Mouse (Mus musculus): ENCODE results near the gene Gtpbp3. TPM values are rescaled to one million over a fixed set of nuclear protein-coding genes. Genes with fewer than 3 reads are reported as not detected.

Gtpbp3 gene
- total and polyA plus RNA-seq, 2 experiments from 2014 or later: 11.4 to 31.5 TPM

DNA sequence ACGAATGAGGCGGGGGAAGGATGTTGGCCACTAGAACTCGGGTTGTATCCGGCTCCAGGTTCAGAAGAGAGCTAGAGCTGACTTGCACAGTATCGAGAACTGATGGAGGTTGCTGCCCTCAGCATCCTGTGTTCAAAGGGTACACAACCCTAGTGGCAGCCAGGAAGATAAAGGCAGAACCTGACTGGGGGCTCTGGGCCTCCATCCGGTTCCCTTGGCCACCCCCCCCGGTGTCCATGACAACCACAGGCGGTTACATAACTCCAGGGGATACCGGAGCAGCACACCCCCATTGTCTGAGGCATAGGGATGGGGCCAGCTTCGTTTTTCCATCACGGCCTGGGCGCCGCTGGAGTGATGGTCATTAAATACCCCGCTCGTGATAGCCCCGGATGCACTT, 25.1 kb upstream of the Gtpbp3 start:
- WGBS: 2% methylated on average over 16 of the region's 16 CpGs
- peak; percentile 43 for DNase-seq (ENCODE audit: low spot score)
- peak; percentile 17; the same call in 1 of the 2 replicates for TF ChIP-seq CTCF (IDR thresholded peaks at IDR 0.05)
- peak overlapping the region; percentile 93 for H3K9ac ChIP-seq (replicated peaks; ENCODE audit: low read length, poor library complexity, severe bottlenecking)
- H3K27me3 ChIP-seq (ENCODE audit: insufficient read depth, low read length): no peaks in the 10 kb centered on the region
- H3K4me3 ChIP-seq (ENCODE audit: low read depth, low read length): peak overlapping the region; percentile 94
- H3K4me1 ChIP-seq (ENCODE audit: insufficient read depth, low read length): peaks cover 5% of the 10 kb centered on the region; the same call in 1 of the 2 replicates
- H3K9me3 ChIP-seq (ENCODE audit: low read length): no peaks in the 10 kb centered on the region
- peak overlapping the region; percentile 86 for H3K4me2 ChIP-seq (ENCODE audit: low read depth, low read length, poor library complexity, severe bottlenecking)
- H3K36me3 ChIP-seq (ENCODE audit: insufficient read depth, low read length): peaks cover 24% of the 10 kb centered on the region
- peak; percentile 2; the same call in 1 of the 2 replicates for ATAC-seq (ENCODE audit: low FRiP score)
- H3K27ac ChIP-seq (ENCODE audit: low read depth, low read length): peak overlapping the region; percentile 82

DNA sequence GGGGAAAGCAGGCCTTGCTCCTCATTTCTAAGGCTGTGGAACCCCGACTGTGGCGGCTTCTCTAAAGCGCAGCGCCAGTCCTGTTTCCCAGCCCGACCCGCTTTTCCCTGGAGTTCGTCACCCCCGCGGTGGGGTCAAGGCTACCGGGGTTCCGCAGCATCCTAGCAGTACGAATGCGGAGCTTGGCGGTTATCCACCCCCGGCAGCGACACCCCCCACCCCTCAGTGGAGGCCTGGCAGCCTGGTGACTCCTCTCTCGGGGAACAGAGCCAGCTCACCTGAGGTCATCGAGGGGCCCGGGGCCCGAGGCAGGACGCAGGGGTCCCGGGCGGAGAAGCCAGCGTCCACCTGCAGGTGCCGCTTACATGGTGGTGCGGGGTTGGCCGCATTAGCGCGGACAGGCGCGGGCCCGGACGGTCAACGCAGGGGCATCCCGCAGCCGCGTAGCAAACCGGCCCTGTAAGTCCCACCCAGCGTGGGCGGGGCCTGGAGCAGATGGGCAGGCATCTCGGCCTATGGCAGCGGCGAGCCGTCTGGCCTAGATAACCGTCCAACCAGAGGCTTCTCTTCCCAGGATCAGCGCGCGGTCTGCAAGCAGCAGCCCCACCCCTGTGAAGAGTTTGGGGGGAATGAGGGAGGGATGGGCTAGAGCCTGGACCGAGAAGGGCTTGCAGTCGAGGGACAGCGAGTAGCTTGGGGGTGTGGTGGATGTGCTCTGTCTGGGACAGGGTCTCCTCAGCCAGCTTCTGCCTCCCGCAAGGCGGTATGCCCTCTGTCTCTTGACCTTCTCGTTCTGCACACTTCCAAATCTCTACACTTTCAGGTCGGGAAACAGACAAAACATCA, 24.5 kb upstream of the Gtpbp3 start, which contains the start of gene Abhd8:
TSS of gene Abhd8 (minus strand) at position 468 of the 846 bp plus-strand sequence.
- H3K9me3 ChIP-seq (ENCODE audit: low read length): no peaks in the 10 kb centered on the region
- H3K4me1 ChIP-seq (ENCODE audit: insufficient read depth, low read length): peaks cover 5% of the 10 kb centered on the region; the same call in 1 of the 2 replicates
- peak; percentile 80 for ATAC-seq (ENCODE audit: low FRiP score)
- no peaks in the 10 kb centered on the region for H3K27me3 ChIP-seq (ENCODE audit: insufficient read depth, low read length)
- H3K27ac ChIP-seq (ENCODE audit: low read depth, low read length): peak within 1 kb of the TSS; percentile 82
- peak within 1 kb of the TSS; percentile 93 for H3K9ac ChIP-seq (replicated peaks; ENCODE audit: low read length, poor library complexity, severe bottlenecking)
- H3K4me3 ChIP-seq (ENCODE audit: low read depth, low read length): peak within 1 kb of the TSS; percentile 94
- H3K36me3 ChIP-seq (ENCODE audit: insufficient read depth, low read length): peaks cover 19% of the 10 kb centered on the region
- DNase-seq (ENCODE audit: low spot score): peak; percentile 98
- WGBS: under 1% methylated on average over 55 of the region's 55 CpGs
- peak; percentile 6; the same call in 1 of the 2 replicates for TF ChIP-seq CTCF (IDR thresholded peaks at IDR 0.05)
- H3K4me2 ChIP-seq (ENCODE audit: low read depth, low read length, poor library complexity, severe bottlenecking): peak within 1 kb of the TSS; percentile 86

DNA sequence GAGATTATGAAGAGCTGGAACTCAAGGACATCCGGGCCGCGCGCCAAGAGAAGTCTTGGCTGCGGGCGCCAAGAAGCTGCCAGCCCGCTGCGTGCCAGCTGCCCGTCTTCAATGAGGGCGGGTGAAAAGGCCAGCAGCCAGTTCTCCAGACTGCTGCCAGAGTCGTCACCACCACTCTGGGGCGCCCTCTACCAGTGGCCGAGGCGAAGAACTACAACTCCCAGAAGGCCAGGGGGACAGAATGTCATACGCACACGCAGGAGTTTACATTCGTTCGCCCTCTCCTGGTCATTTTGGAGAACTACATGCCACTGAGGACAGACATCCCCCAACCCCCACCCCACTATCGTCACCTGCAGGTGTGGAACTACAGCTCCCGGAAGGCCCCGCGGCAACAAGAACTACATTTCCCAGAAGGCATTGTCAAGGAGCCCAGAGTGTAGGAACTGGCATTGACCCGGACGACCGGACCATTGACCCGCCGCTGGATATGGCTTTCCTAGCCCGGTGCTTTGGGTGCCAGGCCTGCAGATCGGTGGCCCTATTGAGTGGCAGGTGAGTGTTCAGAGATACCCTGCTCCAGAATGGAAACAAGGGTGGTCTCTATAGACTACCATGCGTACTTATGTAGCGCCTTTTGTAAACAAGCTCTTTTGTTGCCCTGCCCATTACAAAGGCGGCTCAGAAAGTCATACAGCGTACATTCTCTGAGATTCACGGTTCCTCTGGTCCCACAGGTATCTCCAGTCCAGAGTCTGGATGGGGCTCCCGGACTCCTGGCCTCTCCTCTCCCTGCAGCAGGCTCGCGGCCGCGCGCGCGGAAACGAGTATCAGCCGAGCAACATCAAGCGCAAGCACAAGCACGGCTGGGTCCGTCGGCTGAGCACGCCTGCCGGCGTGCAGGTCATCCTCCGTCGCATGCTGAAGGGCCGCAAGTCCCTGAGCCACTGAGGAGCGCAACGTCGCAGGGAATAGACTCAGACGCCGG, 23.1 kb upstream of the Gtpbp3 start, which contains the start of gene Mrpl34:
TSS of gene Mrpl34 (plus strand) at position 447 of the 988 bp plus-strand sequence.
- Histone ChIP-seq H3K27me3 (ENCODE audit: insufficient read depth, low read length) (no peaks in the 10 kb centered on the region), H3K36me3 (ENCODE audit: insufficient read depth, low read length) (peaks cover 9% of the 10 kb centered on the region), H3K27ac (ENCODE audit: low read depth, low read length) (peak within 1 kb of the TSS; percentile 82), H3K9me3 (ENCODE audit: low read length) (no peaks in the 10 kb centered on the region), H3K4me1 (ENCODE audit: insufficient read depth, low read length) (peaks cover 5% of the 10 kb centered on the region; the same call in 1 of the 2 replicates), H3K9ac (replicated peaks; ENCODE audit: low read length, poor library complexity, severe bottlenecking) (peak within 1 kb of the TSS; percentile 93), H3K4me2 (ENCODE audit: low read depth, low read length, poor library complexity, severe bottlenecking) (peak within 1 kb of the TSS; percentile 86), H3K4me3 (ENCODE audit: low read depth, low read length) (peak within 1 kb of the TSS; percentile 94)
- peak; percentile 99 for DNase-seq (ENCODE audit: low spot score)
- ATAC-seq (ENCODE audit: low FRiP score): peak; percentile 77
- peak; percentile 98 for TF ChIP-seq CTCF (IDR thresholded peaks at IDR 0.05)
- under 1% methylated on average over 59 of the region's 59 CpGs for WGBS

DNA sequence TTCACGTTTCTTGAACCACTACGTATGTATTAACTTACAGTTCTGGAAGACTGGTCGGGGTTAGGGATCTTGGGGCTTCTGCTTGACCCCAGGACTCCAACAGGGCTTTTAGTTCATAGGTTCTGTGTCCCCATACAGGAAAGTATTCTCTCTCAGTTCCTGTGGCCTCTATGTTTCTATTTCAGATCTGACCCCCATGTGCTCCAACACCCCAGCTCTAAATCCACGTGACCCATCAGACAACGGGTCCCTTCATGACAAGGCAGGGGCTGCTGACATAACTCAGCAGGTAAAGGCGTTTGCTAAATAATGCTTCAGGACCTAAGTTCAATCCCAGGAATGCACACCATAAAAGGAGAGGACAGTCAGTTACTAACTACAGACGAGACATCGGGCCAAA, 22.2 kb upstream of the Gtpbp3 start:
- no peak overlapping the region for H3K27ac ChIP-seq (ENCODE audit: low read depth, low read length)
- DNase-seq (ENCODE audit: low spot score) (no peak), ATAC-seq (ENCODE audit: low FRiP score) (no peak)
- H3K9me3 ChIP-seq (ENCODE audit: low read length): no peaks in the 10 kb centered on the region
- peak overlapping the region; percentile 86 for H3K4me2 ChIP-seq (ENCODE audit: low read depth, low read length, poor library complexity, severe bottlenecking)
- TF ChIP-seq CTCF (IDR thresholded peaks at IDR 0.05): no peak
- H3K4me3 ChIP-seq (ENCODE audit: low read depth, low read length): peak overlapping the region; percentile 94
- H3K4me1 ChIP-seq (ENCODE audit: insufficient read depth, low read length): peaks cover 5% of the 10 kb centered on the region; the same call in 1 of the 2 replicates
- WGBS: 83% methylated on average over 8 of the region's 8 CpGs
- no peak overlapping the region for H3K9ac ChIP-seq (replicated peaks; ENCODE audit: low read length, poor library complexity, severe bottlenecking)
- H3K27me3 ChIP-seq (ENCODE audit: insufficient read depth, low read length): no peaks in the 10 kb centered on the region
- peaks cover 12% of the 10 kb centered on the region for H3K36me3 ChIP-seq (ENCODE audit: insufficient read depth, low read length)

DNA sequence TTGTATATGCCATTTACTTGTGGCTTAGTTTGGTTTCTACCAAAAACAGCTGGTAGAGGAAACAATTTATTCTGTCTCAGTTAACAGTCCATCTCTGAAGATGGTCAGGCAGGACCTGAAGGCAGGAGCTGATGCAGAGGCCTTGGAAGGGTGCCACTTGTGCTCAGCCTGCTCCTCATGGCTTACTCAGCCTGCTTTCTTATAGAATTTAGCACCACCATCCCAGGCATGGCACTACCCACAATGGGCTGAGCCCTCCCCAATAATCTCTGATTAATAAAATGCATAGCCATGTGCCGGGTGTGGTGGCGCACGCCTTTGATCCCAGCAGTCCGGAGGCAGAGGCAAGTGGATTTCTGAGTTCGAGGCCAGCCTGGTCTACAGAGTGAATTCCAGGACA, 21.7 kb upstream of the Gtpbp3 start:
- H3K36me3 ChIP-seq (ENCODE audit: insufficient read depth, low read length): peaks cover 12% of the 10 kb centered on the region
- H3K27ac ChIP-seq (ENCODE audit: low read depth, low read length): no peak overlapping the region
- 92% methylated on average over 5 of the region's 5 CpGs for WGBS
- DNase-seq (ENCODE audit: low spot score) (no peak), ATAC-seq (ENCODE audit: low FRiP score) (no peak)
- H3K9ac ChIP-seq (replicated peaks; ENCODE audit: low read length, poor library complexity, severe bottlenecking): no peak overlapping the region
- no peaks in the 10 kb centered on the region for H3K9me3 ChIP-seq (ENCODE audit: low read length)
- H3K4me1 ChIP-seq (ENCODE audit: insufficient read depth, low read length): peaks cover 5% of the 10 kb centered on the region; the same call in 1 of the 2 replicates
- no peak overlapping the region for H3K4me3 ChIP-seq (ENCODE audit: low read depth, low read length)
- H3K4me2 ChIP-seq (ENCODE audit: low read depth, low read length, poor library complexity, severe bottlenecking): no peak overlapping the region
- TF ChIP-seq CTCF (IDR thresholded peaks at IDR 0.05): no peak
- no peaks in the 10 kb centered on the region for H3K27me3 ChIP-seq (ENCODE audit: insufficient read depth, low read length)

Data from midbrain, postnatal 0 days (tissue).